Mouse (Mus musculus): ENCODE measurements around the gene Spag8. TPM values are rescaled to one million over a fixed set of nuclear protein-coding genes. Genes with fewer than 3 reads are reported as not detected.

The Spag8 gene
- polyA plus RNA-seq (2016; fragmentation: Nextera tagmentation; extraction: Ambion mirVana): 4.3 and 4.6 TPM in 2 replicates

DNA sequence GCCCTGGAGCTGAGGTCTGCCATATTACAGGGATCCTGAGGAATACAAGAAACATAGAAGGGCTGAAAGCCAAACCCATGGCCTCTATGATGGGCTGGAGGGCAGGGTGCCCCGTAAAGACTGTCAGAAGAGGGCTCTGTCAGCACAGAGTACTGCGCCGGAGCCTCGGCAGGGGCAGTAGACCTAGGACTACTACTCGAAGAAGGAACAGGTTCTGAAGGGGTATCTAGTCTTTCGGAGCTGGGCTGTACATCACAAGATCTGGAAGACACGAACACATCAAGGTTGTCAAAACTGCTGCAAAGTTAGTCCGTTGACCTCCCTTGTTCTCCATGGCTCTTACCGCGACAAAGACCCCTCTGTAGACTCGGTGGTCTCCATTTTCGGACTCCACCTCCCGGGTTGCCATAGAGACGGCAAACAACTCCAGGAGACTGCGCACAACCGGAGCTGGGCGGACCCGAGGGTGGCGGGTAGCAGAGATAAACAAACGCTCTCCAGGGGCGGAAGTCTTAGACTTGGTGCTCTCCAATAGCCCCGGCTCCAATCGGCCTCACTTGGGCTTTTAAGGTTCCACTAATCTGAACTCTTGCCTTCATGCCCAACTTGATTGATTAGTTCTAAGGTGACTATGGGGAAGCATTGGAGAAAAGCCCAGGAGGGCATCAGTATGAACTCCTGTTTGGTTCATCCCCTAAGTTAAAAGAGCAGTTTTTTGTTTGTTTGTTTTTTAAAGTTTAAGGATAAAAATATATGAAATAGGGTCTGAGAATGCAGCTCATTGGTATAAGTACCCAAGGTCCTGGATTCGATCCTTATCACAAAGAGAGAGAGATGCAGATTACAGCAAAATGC, at the start of gene Spag8:
Spag8 (minus strand) TSS at position 434 of the 855 bp plus-strand sequence.
- Histone ChIP-seq H3K27me3 (no peaks in the 10 kb centered on the region), H3K9me3 (peaks cover 7% of the 10 kb centered on the region), H3K36me3 (replicated peaks) (peaks cover 22% of the 10 kb centered on the region), H3K27ac (no peak within 1 kb of the TSS), H3K4me2 (peak within 1 kb of the TSS; percentile 53), H3K9ac (peak within 1 kb of the TSS; percentile 33; the same call in 1 of the 2 replicates), H3K4me1 (peaks cover 18% of the 10 kb centered on the region), H3K4me3 (replicated peaks) (peak within 1 kb of the TSS; percentile 28)
- WGBS: 13% methylated on average over 24 of the region's 24 CpGs
- ATAC-seq (ENCODE audit: low FRiP score): no peak

DNA sequence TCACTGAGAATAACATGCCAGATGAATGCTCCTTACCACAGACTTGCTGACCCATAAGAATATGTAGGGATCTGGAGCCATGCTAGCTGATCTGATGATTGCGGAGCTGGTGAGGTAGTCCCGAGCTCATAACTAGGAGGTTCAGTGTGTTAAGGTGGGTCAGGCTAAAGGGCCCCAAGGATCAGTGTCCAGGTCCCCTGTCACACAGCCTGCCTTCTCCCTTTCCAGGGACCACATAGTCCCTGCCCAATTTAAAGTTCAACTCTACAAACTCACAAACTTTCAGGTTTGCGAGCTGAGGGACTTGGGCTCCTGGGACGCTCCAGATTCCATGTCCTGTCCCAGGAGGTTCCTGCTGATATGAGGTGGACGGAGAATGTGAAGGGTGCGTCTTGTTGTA, 47.3 kb upstream of the Spag8 start, which contains the start of gene Olfr70:
Olfr70 (minus strand) TSS at position 101 of the 400 bp plus-strand sequence.
- ATAC-seq (ENCODE audit: low FRiP score): no peak
- Histone ChIP-seq H3K27me3 (no peaks in the 10 kb centered on the region), H3K9ac (no peak within 1 kb of the TSS), H3K4me3 (replicated peaks) (no peak within 1 kb of the TSS), H3K9me3 (no peaks in the 10 kb centered on the region), H3K4me2 (no peak within 1 kb of the TSS), H3K4me1 (no peaks in the 10 kb centered on the region), H3K27ac (no peak within 1 kb of the TSS), H3K36me3 (replicated peaks) (no peaks in the 10 kb centered on the region)
- 87% methylated on average over 6 of the region's 6 CpGs for WGBS

DNA sequence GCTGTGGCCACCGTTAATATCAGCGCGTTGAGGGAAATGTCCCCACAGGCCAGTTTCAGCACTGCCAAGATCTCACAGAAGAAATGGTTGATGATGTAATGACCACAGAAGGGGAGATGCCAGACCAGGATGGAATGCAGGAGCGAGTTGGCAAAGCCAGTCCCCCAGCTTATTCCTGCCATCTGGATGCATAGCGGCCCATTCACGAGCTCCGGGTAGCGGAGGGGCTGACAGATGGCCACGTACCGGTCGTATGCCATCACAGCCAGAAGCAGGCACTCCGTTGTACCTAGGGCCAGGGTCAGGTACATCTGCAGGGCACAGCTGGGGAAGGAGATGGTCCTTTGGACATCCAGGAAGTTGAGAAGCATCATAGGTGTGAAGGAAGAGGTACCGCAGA, 43.2 kb upstream of the Spag8 start:
- Histone ChIP-seq H3K27me3 (no peaks in the 10 kb centered on the region), H3K4me1 (no peaks in the 10 kb centered on the region), H3K4me2 (no peak overlapping the region), H3K4me3 (replicated peaks) (no peak overlapping the region), H3K36me3 (replicated peaks) (no peaks in the 10 kb centered on the region; the same call in 1 of the 2 replicates), H3K27ac (no peak overlapping the region), H3K9me3 (no peaks in the 10 kb centered on the region), H3K9ac (no peak overlapping the region)
- ATAC-seq (ENCODE audit: low FRiP score): no peak
- 91% methylated on average over 13 of the region's 13 CpGs for WGBS

DNA sequence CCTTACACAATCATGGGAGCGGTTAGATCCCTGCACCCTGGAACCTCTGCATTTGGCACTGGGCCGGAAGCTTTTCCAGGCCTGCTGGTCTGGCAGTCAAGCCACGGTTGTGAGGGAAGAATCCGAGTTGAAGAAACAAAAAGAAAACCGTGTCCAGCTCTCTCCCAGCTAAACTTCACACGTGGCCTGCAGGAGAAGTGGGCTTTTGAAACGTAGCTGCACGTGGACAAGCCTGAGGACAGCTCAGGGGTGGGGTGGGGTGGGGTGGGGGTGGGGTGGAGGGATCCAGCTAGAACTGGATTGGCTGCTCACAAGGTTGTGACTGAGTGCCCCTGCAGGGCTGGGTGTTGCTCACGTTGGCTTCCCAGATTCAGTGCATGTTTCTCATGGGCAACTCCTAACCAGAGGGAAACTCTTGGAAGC, 41.9 kb upstream of the Spag8 start:
- WGBS: 40% methylated on average over 9 of the region's 9 CpGs

DNA sequence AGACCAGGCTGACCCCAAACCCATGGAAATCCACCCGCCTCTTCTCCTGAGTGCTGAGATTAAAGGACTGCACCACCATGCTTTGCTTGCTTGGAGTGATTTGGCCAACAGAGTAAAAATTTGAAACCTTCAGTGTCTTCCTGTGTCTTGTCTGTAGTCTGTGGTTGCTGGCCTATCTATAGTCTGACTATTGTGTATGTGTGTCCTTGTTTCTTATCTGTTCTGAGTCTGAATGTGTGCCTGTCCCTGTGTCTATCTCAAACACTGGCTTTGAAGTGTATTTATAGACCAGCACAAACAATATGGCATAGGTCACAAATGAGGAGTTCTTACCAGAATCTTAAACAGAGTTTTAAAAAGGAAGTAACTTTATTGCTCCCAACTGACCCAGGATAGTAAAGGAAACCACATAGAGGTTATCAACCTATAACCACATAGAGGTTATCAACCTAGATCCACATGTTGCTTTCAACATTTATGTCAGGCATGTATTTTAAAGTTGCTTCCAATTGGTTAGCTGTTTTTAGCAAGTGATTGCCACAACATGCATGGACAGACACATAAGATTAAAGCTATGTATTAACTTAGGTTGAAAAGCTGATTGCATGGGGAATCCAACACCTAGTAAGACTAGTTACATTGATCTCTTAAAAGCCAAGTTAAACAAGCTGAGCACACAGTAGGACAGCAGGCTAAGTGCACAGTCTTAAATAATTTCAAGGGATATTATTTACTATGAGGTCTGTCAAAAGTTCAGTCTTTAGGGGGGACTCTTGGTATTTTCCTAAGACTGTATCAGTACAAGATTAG, 41.2 kb upstream of the Spag8 start:
- no peak for ATAC-seq (ENCODE audit: low FRiP score)
- 82% methylated on average over 1 of the region's 1 CpGs for WGBS
- no peaks in the 10 kb centered on the region for H3K27me3 ChIP-seq

More for the DNA sequence above, 41.9 kb upstream of the Spag8 start:
- no peaks in the 10 kb centered on the region for H3K27me3 ChIP-seq
- peaks cover 6% of the 10 kb centered on the region for H3K36me3 ChIP-seq (replicated peaks)
- H3K4me3 ChIP-seq (replicated peaks): no peak overlapping the region
- H3K9ac ChIP-seq: no peak overlapping the region
- no peak overlapping the region for H3K4me2 ChIP-seq
- no peaks in the 10 kb centered on the region for H3K9me3 ChIP-seq
- H3K4me1 ChIP-seq: no peaks in the 10 kb centered on the region
- ATAC-seq (ENCODE audit: low FRiP score): no peak
- no peak overlapping the region for H3K27ac ChIP-seq

DNA sequence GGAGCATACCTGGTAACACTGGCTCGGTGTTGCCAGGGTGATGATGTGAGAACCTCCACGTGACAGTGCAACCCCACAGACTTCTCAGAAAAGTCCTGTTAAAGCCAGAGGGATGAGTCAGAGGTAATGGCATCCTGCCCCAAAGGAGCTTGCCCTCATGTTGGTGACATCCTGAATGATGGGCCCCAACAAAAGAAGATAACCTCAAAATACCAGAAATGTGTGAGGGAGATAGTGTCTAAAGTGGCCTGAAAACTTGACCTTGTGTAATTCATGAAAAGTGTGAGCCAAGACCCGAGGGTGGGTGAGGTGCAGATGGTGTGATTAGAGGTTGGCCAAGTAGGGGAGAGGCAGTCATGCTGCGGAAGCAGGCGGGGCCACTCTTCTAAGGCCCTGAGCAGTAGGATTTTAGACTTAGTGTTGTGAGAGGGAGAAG, 40.4 kb upstream of the Spag8 start:
- Histone ChIP-seq H3K27me3 (no peaks in the 10 kb centered on the region), H3K9ac (no peak overlapping the region), H3K36me3 (replicated peaks) (peaks cover 20% of the 10 kb centered on the region), H3K4me3 (replicated peaks) (no peak overlapping the region), H3K4me2 (no peak overlapping the region), H3K27ac (no peak overlapping the region), H3K9me3 (no peaks in the 10 kb centered on the region), H3K4me1 (no peaks in the 10 kb centered on the region)
- WGBS: 78% methylated on average over 5 of the region's 5 CpGs
- ATAC-seq (ENCODE audit: low FRiP score): no peak

More for the DNA sequence above, 41.2 kb upstream of the Spag8 start:
- no peak overlapping the region for H3K9ac ChIP-seq
- no peak overlapping the region for H3K27ac ChIP-seq
- H3K4me3 ChIP-seq (replicated peaks): no peak overlapping the region
- H3K4me2 ChIP-seq: no peak overlapping the region
- no peaks in the 10 kb centered on the region for H3K4me1 ChIP-seq
- H3K36me3 ChIP-seq (replicated peaks): peaks cover 12% of the 10 kb centered on the region
- H3K9me3 ChIP-seq: no peaks in the 10 kb centered on the region

DNA sequence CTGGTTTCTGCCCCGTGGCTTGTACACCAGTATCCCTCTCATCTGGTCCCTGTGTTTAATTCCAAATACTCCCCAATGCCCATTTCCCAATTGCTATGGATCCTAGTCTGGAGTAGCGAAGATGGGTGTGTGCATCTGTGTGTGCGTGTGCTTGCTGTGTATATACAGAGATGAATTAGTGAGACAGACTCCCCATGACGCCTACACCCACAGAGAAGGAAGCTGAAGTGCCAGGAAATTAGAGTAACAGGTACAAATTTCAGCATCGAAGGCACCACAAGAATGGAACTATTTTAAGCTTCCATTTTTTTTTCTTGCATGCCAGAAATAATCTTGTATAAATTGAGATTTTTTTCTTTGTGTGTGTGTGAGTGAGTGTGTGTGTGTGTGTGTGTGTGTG, 37.6 kb upstream of the Spag8 start:
- ATAC-seq (ENCODE audit: low FRiP score): no peak
- Histone ChIP-seq H3K9me3 (no peaks in the 10 kb centered on the region), H3K36me3 (replicated peaks) (peaks cover 42% of the 10 kb centered on the region), H3K27ac (no peak overlapping the region), H3K4me3 (replicated peaks) (no peak overlapping the region), H3K4me1 (no peaks in the 10 kb centered on the region), H3K4me2 (no peak overlapping the region), H3K27me3 (no peaks in the 10 kb centered on the region), H3K9ac (no peak overlapping the region)
- WGBS: 90% methylated on average over 5 of the region's 5 CpGs

DNA sequence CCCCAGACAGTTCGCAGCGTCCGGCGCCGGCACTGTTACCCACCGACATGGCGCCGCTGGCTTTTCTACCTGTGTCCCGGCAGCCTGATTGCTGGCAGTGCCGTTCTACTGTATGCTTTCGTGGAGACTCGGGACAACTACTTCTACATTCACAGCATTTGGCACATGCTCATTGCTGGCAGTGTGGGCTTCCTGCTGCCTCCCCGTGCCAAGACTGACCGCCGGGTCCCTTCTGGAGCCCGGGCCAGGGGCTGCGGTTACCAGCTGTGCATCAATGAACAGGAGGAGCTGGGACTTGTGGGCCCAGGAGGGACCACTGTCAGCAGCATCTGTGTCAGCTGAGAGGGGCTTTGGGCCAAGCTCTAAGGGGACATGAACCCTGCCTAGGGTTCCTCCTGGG, 36.6 kb upstream of the Spag8 start:
- no peak overlapping the region for H3K4me2 ChIP-seq
- ATAC-seq (ENCODE audit: low FRiP score): no peak
- no peak overlapping the region for H3K9ac ChIP-seq
- WGBS: 95% methylated on average over 17 of the region's 17 CpGs
- no peaks in the 10 kb centered on the region for H3K27me3 ChIP-seq
- no peak overlapping the region for H3K27ac ChIP-seq
- peaks cover 52% of the 10 kb centered on the region for H3K36me3 ChIP-seq (replicated peaks)
- no peak overlapping the region for H3K4me3 ChIP-seq (replicated peaks)
- no peaks in the 10 kb centered on the region for H3K4me1 ChIP-seq
- no peaks in the 10 kb centered on the region for H3K9me3 ChIP-seq

DNA sequence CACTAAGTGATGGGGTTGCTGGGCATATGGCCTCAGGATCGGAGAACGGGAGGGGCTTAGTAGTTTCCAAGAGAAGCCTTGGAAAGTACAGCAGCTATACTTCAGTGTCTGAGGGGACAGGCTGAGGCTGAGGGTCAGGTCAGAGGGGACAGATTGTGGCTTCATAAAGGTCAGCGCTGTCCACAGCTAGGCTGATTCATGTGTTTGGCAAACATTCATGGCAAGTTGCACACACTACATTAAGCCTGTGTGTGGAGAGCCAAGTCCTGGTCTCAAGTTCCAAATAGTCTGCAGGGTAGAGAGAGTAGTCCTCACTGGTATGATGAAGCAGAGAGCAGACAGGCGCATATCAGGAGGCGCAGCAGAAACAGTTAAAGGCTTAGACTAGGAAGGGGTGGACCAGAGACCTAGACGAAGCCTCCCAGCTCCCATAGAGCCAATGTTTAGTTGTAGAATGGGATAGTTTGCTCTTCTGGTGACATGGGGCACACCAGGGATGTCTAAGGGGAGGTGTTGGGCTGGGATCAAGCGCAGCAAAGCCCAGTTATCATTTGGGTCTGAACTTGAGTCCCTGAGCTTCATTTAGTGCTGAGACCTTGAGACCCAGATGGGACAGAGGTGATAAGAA, 26.1 kb upstream of the Spag8 start:
- Histone ChIP-seq H3K4me3 (replicated peaks) (no peak overlapping the region), H3K27me3 (no peaks in the 10 kb centered on the region), H3K9ac (no peak overlapping the region), H3K27ac (no peak overlapping the region), H3K4me2 (no peak overlapping the region), H3K4me1 (no peaks in the 10 kb centered on the region), H3K36me3 (replicated peaks) (peaks cover 64% of the 10 kb centered on the region), H3K9me3 (no peaks in the 10 kb centered on the region)
- WGBS: 92% methylated on average over 7 of the region's 7 CpGs
- ATAC-seq (ENCODE audit: low FRiP score): no peak

DNA sequence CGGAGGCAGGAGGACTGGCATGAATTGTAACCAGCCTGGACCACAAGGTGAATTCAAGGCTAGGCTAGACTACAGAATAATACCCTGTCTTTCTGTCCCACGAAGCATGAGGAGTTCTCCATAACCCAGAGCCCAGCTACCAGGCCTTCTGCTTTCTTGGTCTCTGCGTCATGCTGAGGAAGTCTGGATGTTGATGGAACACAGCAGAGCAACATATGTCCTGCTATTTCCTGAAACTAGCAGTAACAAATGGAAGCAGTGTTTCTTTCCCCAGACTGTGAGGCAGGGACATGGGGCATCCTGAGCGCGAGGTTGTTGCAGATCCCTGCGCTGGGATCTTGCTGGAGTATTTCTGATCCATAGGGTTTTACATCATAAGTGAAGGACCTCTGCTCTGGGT, 25.1 kb upstream of the Spag8 start:
- no peak overlapping the region for H3K4me2 ChIP-seq
- H3K4me3 ChIP-seq (replicated peaks): no peak overlapping the region
- H3K27me3 ChIP-seq: no peaks in the 10 kb centered on the region
- H3K9me3 ChIP-seq: no peaks in the 10 kb centered on the region
- H3K4me1 ChIP-seq: no peaks in the 10 kb centered on the region
- peaks cover 62% of the 10 kb centered on the region for H3K36me3 ChIP-seq (replicated peaks)
- no peak overlapping the region for H3K9ac ChIP-seq
- no peak overlapping the region for H3K27ac ChIP-seq
- WGBS: 89% methylated on average over 6 of the region's 6 CpGs
- ATAC-seq (ENCODE audit: low FRiP score): no peak

DNA sequence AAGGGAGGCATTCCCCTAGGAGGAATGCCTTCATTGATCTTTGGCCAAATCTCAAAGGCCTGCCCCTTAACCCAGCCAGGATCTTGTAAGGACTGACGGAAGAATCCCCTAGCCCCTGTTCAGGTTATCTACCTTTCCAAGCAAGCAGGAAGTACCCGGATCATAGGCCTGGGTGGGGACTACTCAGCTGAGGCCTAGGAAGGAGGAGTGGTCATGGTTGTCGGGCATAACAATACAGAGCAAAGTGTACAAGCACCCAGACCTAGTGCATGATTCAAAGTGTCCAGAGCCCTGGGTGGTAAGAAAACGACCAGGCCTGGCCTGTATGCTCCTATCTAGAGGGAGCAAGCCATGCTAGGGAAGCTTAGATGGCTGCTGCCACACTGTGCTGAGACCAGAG, 22.2 kb upstream of the Spag8 start:
- H3K27ac ChIP-seq: no peak overlapping the region
- ATAC-seq (ENCODE audit: low FRiP score): no peak
- no peak overlapping the region for H3K4me3 ChIP-seq (replicated peaks)
- WGBS: 88% methylated on average over 4 of the region's 4 CpGs
- H3K9me3 ChIP-seq: no peaks in the 10 kb centered on the region
- no peak overlapping the region for H3K9ac ChIP-seq
- H3K27me3 ChIP-seq: no peaks in the 10 kb centered on the region
- no peak overlapping the region for H3K4me2 ChIP-seq
- peaks cover 41% of the 10 kb centered on the region for H3K36me3 ChIP-seq (replicated peaks)
- peaks cover 22% of the 10 kb centered on the region for H3K4me1 ChIP-seq

DNA sequence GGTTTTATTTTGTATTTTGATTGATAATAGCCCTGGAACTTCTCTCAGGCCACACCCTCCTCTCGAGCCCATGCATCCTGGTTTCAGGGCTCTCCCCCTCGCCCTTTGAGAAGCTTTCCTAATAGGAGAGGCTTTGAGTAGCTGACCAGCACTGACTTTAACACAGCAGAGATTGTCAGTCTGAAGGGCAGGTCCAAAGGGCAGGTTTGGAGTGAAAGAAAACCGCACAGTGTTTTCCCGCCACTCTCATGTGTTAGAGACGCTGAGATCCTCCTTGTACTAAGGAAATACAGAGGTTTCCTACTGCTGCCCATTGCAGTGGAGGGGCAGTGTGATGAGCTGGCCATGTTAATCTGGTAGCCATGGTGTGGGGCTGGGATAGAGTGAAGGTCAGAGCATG, 21.6 kb upstream of the Spag8 start:
- 84% methylated on average over 5 of the region's 5 CpGs for WGBS
- H3K27me3 ChIP-seq: no peaks in the 10 kb centered on the region
- no peak overlapping the region for H3K4me3 ChIP-seq (replicated peaks)
- H3K9me3 ChIP-seq: no peaks in the 10 kb centered on the region
- H3K4me1 ChIP-seq: peaks cover 29% of the 10 kb centered on the region
- peaks cover 39% of the 10 kb centered on the region for H3K36me3 ChIP-seq (replicated peaks)
- H3K9ac ChIP-seq: no peak overlapping the region
- ATAC-seq (ENCODE audit: low FRiP score): no peak
- H3K4me2 ChIP-seq: no peak overlapping the region
- no peak overlapping the region for H3K27ac ChIP-seq

Data from forebrain, embryonic 12.5 days (tissue).